17 mouse cellular contexts compared by ENCODE assay signal in genomic region chr7:25112956-25113603, GRCm38 (mm10). TPM values are rescaled to one million over a fixed set of nuclear protein-coding genes. Genes with fewer than 3 reads are reported as not detected.
DNase-seq lines count a peak whose midpoint lies in the region; TF ChIP-seq lines count a peak whose summit lies in the region.
"Had no signal": no experiment of that assay in that cellular context is flagged by ENCODE, and none has a peak within 500 bp of the region (broad histone marks: within the 10 kb centered on the region; RNA-seq: fewer than 3 reads in every experiment).

No protein-coding gene starts in this region.

- no peaks in the 10 kb centered on the region for H3K27me3 ChIP-seq in cerebellum, adult 2 months (ENCODE audit: control insufficient read depth, insufficient read depth, low read length)
- H3K27me3 ChIP-seq in spleen, adult 2 months (ENCODE audit: control insufficient read depth, insufficient read depth, low read length): no peaks in the 10 kb centered on the region
- H3K27me3 ChIP-seq: embryonic facial prominence, embryonic 15.5 days; forebrain, embryonic 12.5 days had no signal

- no peak overlapping the region for H3K4me3 ChIP-seq in cerebellum, adult 2 months (replicated peaks; ENCODE audit: insufficient read depth, low read depth, low read length)
- H3K4me3 ChIP-seq in spleen, adult 2 months (ENCODE audit: extremely low read depth, insufficient read depth, insufficient read length): no peak overlapping the region
- H3K4me3 ChIP-seq in bone marrow, adult 2 months (replicated peaks; ENCODE audit: control insufficient read depth, low read depth, low read length): no peak overlapping the region
- H3K4me3 ChIP-seq: embryonic facial prominence, embryonic 13.5 days; embryonic facial prominence, embryonic 15.5 days; erythroblast, embryonic 14.5 days; forebrain, embryonic 10.5 days; forebrain, embryonic 12.5 days had no signal

- no peak for DNase-seq in cerebellum, adult 2 months
- DNase-seq in cerebellum, adult 9-11 months: no peak
- no peak for DNase-seq in spleen, adult 2 months (ENCODE audit: low read depth in 1 of 2, low spot score in 2 of 2)
- DNase-seq in spleen, postnatal 10 days (ENCODE audit: low spot score in 2 of 2): no peak
- peak; percentile 41 for DNase-seq in A20 (ENCODE audit: low read depth, low spot score)
- DNase-seq in thymus, postnatal 25 days: no peak
- DNase-seq: adrenal gland, adult 8-10 months; adrenal gland, postnatal 14 days; adrenal gland, postnatal 36 days; embryo, embryonic 11 days had no signal

- WGBS in cerebellum, adult 2 months: 69% methylated on average over 16 of the region's 16 CpGs
- 64% methylated on average over 16 of the region's 16 CpGs for WGBS in spleen, adult 2 months
- WGBS in bone marrow, adult 2 months: 80% methylated on average over 16 of the region's 16 CpGs

- no peak for TF ChIP-seq CTCF in cerebellum, adult 2 months (IDR thresholded peaks at IDR 0.05; ENCODE audit: borderline replicate concordance, insufficient read depth, low read depth, low read length)
- no peak for TF ChIP-seq CTCF in spleen, adult 2 months (IDR thresholded peaks at IDR 0.05; ENCODE audit: extremely low read depth, insufficient read depth, insufficient read length, insufficient replicate concordance)
- TF ChIP-seq CTCF in bone marrow, adult 2 months (IDR thresholded peaks at IDR 0.05; ENCODE audit: control insufficient read depth, insufficient read depth, low read length): no peak

- H3K27ac ChIP-seq in cerebellum, adult 2 months (ENCODE audit: insufficient read depth, low read length): peak overlapping the region; percentile 63; the same call in 1 of the 2 replicates
- peak overlapping the region; percentile 83 for H3K27ac ChIP-seq in spleen, adult 2 months (ENCODE audit: insufficient read depth, low read length)
- H3K27ac ChIP-seq in bone marrow, adult 2 months (ENCODE audit: control insufficient read depth, insufficient read depth, low read depth, low read length, poor library complexity): peak overlapping the region; percentile 51
- H3K27ac ChIP-seq: embryonic facial prominence, embryonic 13.5 days; embryonic facial prominence, embryonic 15.5 days; forebrain, embryonic 10.5 days; forebrain, embryonic 12.5 days had no signal

- H3K36me3 ChIP-seq in spleen, adult 2 months (ENCODE audit: control insufficient read depth, insufficient read depth, low read length): peaks cover 26% of the 10 kb centered on the region
- H3K36me3 ChIP-seq: embryonic facial prominence, embryonic 13.5 days; embryonic facial prominence, embryonic 15.5 days; G1E had no signal

- peaks cover 23% of the 10 kb centered on the region for H3K4me1 ChIP-seq in cerebellum, adult 2 months (ENCODE audit: control insufficient read depth, insufficient read depth, low read length)
- peaks cover 22% of the 10 kb centered on the region for H3K4me1 ChIP-seq in spleen, adult 2 months (ENCODE audit: control insufficient read depth, insufficient read depth, insufficient read length)
- H3K4me1 ChIP-seq in bone marrow, adult 2 months (ENCODE audit: control insufficient read depth, insufficient read depth, low read length): no peaks in the 10 kb centered on the region; the same call in none of the 2 replicates
- H3K4me1 ChIP-seq: embryonic facial prominence, embryonic 15.5 days; forebrain, embryonic 12.5 days had no signal

- no peak for TF ChIP-seq POLR2A in cerebellum, adult 2 months (IDR thresholded peaks at IDR 0.05; ENCODE audit: borderline replicate concordance, insufficient read depth, low read length)
- no peak for TF ChIP-seq POLR2A in spleen, adult 2 months (IDR thresholded peaks at IDR 0.05; ENCODE audit: low read depth, low read length)
- no peak for TF ChIP-seq POLR2A in bone marrow, adult 2 months (IDR thresholded peaks at IDR 0.05; ENCODE audit: borderline replicate concordance, control insufficient read depth, low read depth, low read length)

RNA-seq across cellular contexts. Expression of gene Zfp574, which starts 40.7 kb away (rescaled TPM):
- polyA plus RNA-seq in cerebellum, adult 2 months (2012; rRNA removed): 44.3 and 45.7 TPM in 2 replicates
- polyA plus RNA-seq in spleen, adult 2 months (2012; rRNA removed): 23.7 and 34.7 TPM in 2 replicates
- 8.1 and 11.3 TPM in 2 replicates for polyA plus RNA-seq in bone marrow, adult 2 months (2011; ENCODE audit: insufficient read depth, insufficient read length, low replicate concordance, missing spikeins)

RNA-seq across cellular contexts. Expression of gene Grik5, which starts 40.9 kb away (rescaled TPM):
- polyA plus RNA-seq in cerebellum, adult 2 months (2012; rRNA removed): 74.6 and 77.4 TPM in 2 replicates
- 10.2 and 12.9 TPM in 2 replicates for polyA plus RNA-seq in spleen, adult 2 months (2012; rRNA removed)
- polyA plus RNA-seq in bone marrow, adult 2 months (2011; ENCODE audit: insufficient read depth, insufficient read length, low replicate concordance, missing spikeins): 7.3 and 9.7 TPM in 2 replicates
